Mouse (Mus musculus) T-helper 17 cell (primary cell): Measurements from ENCODE around the gene Picalm.

Source experiments
- in situ Hi-C, 2 experiments: fragments of 300-600 bp; cut with MboI, MseI; formaldehyde crosslinking; loops; 1 replicate in 1 of 2; 2 replicates in 1 of 2; pipeline ENCODE4 v1.15.1; 2025; ENCODE audit warnings: high pct_unique_total_duplicates in 2 of 2

Picalm gene

GRCm38 (mm10) chr7:90129732-90130392 is at the start of gene Picalm:
Picalm (plus strand) TSS chr7:90130213.
- in situ Hi-C loops: loop anchor here (5.0 kb wide), 2 partner anchors 53 to 73 kb away; no protein-coding TSS in a partner anchor

DNA sequence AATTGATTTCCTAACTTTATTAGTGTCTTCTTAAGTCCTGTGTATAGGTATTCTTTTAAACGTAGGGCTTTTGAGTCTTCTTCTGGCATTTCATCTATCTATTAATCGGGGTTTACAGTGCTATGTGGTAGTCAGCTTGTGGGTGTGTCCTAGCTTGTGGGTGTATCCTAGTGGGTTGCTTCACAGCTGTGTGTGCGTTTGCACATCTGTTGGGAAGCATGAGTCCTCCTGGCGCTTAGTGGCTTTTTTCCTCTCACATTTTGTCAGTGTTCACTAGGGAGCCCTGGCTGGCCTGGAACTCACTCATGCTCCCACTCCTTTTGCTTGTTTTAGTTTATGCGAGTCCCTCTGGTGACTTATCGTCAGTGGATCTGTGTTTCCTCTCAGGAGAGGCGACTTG is 46.2 kb upstream of the Picalm start:
- in situ Hi-C loops: no loop called here

- in situ Hi-C loops: no loop called here
These were observed 45.5 kb upstream of the Picalm start for GRCm38 (mm10) chr7:90084531-90084930.

DNA sequence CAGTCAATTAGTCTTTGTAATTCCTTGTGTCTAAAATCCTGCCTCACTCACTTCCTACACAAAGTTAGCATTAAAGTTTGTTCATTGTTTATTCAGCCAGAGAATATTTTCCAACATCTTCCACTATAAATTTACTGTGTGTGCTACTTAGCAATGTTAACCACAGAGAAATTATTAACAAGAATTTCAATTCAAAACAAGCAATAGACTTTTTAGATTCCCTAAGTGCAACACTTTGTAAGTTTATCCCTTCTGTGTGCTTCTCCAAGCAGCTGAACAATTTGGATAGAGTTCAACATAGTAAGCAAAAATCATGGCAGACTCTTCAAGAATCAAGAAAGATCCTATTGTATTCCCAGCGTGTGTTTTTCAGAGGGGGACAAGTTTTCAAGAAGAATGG is 44.3 kb upstream of the Picalm start:
- in situ Hi-C loops: no loop called here

DNA sequence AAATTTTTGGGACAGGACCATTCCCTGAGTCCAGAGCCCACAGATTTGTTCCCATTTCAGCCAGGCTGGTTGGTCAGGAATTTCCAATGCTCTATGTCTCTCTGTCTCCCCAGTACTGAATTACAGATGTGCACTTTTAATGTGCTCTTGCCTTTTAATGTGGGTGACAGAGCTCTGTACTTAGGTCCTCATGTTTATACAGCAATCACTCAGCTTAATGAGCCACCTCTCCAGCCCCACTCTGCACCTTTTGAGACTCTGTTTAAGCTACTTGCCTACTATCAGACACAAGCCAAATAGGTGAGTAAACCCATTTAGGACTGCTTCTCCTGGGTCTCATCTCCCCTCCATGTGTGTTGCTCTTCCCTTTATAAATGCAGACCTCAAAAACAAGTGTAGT is 43.2 kb upstream of the Picalm start:
- in situ Hi-C loops: no loop called here

DNA sequence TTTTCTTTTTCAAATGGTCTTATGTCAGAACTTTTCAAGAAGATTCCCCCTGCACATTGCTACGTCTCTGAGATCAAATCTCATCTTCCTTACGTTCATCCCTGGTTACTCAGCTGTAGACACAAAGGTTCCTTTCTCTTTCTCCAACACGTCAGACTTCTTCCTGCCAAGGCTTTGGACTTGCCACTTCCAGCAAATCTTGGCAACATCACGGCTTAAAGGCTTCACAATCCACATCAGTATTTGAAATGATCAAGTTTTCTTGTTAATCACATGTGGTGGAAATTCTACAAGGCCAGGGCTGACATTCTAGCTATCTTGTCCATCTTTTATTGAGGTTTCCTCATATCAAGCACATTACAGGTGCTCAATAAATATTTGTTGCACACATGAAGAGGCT is 39.0 kb upstream of the Picalm start:
- in situ Hi-C loops: no loop called here

DNA sequence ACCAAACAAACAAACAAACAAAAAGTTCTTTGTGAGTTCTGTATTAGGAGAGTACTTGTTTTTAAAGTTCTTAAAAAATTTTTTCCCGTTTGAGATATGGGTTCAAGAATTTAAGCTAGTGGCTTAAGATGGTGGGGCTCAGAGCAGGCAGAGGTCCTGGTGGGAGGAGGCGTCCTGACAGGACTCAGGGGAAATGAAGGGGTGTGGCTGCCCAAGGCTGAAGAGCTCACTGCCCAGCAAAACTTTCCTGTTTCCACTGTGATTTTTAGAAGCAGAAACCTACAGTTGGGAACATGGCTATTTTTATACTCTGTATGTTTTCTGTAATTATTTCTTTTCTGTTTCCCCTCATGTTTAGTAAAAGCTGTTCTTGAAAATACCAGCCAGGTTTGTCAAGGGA is 38.3 kb upstream of the Picalm start:
- in situ Hi-C loops: no loop called here

DNA sequence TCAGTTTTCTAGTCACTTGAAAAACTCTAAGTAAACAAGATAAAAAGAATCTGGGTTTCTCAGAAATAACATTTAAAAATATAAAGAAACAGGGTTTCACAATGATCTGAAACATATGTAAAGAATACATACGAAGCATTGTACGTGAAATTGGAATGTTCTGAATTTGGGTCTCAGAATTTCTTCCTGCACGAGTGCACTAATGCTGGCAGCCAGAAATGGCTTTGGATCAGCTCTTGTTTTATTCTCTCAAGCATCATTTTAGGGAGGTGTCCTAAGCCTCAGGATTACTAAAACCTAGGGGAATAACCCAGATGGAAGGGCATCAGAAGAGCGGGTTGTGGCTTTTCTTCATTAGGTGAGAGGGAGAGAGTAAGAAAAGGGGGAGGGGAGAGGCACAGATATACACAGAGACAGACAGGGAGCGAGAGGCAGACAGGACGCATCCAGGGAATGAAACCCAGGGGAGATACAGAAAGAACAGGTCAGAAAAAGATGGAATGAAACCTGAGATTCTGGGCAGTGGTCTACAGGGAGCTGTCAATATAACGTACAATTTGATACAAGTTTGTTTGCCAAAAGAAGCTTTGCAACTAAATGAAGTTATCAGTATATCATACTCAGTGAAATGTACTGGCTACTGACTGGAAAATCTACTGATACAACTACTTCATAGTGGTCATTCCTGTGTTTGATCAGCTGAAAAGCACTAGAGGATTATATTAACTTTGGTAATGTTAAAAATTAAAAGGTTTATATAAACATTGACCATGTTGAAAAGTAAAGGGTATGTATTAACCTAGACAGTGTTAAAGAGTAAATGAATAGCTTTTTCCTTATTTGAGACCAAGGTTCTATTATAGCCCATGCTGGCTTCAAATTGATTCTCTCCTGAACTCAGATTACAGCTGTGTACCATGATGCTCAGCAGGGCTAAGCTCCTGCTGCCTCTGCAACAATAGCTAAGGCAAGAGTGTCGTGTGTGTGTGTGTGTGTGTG is 37.3 kb upstream of the Picalm start:
- in situ Hi-C loops: no loop called here

DNA sequence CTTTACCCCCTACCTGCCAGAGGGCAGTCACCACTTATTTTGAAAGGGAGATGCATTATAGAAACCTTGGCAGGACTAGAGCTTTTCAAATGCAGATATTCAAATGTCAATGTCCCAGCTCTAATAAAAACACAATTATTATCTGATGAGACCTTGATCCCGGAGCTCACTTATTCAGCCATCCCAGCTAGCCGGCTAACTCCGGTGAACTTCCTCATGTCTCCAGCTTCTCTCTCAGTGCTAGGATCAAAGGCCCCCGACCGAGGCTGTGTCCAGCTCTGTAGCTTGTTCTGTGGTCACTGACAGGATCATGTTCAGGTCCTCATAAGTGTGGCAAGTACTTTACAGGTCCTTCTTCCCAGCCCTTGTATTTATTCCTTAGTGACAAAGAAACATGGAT is 34.9 kb upstream of the Picalm start:
- in situ Hi-C loops: no loop called here

- in situ Hi-C loops: no loop called here
These were observed 34.1 kb upstream of the Picalm start for GRCm38 (mm10) chr7:90095766-90096372.

GRCm38 (mm10) chr7:90096609-90097008 is 33.4 kb upstream of the Picalm start:
- in situ Hi-C loops: no loop called here

DNA sequence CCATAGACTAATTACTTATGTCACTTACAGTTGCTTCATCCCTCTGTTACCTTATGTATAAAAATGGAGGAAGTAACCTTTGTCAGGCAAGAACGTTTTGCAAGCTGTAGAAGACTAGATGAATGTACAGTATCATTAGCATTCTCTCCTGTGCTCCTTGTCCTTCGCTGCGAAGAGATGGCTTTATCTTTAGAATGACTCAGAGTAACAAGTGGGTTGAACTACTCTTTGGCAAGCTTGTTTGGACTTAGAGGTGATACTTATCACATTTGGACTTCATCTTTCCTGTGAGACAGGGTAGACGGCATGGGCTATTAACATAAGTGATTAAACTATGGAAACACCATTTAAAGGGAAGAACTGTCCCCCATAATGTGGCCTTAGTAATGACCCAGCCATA is 31.8 kb upstream of the Picalm start:
- in situ Hi-C loops: no loop called here

DNA sequence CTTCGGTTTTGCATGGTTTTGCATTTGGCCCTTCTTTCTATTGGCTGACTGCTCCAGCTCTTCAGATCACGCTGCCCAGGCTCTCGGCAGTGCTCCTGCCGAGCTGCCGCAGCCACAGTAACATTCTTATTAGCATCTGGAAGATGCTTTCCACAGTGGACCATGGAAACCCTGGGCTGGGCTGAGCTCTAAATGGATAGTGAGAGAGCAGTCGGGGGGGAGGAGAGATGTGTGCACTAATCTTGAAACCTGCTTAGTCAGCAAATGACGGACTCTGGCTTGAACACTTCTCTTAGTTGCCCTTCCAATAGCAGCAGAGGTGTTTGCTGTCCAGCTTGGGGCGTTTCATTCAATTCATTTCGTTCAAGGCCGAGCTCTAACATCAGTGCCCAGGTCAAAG is 30.8 kb upstream of the Picalm start:
- in situ Hi-C loops: no loop called here

DNA sequence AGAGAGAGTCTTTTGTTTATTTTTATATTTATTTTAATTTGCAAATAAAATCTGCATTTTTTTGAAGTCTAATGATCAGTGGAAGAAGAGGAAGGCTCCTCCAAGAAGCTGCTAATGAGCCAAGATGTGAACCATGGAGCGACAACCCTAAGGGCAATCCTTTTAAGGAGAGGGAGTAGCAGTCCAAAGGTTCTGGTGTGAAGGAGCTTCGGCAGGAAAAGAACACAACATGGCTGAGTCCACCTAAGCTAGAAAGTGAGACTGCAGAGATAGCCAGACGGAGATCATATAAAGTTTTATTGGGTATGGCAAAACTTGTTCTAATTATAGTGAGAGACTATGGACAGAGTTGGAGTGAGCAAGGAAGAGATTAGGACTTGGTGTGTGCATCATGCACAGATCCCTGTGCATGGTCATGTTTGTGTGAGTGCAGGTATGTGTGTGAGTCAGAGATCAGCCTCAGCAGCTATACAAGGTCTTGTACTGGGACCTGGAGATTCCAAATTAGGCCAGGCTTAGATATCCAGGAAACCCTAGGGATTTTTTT is 29.3 kb upstream of the Picalm start:
- in situ Hi-C loops: no loop called here

GRCm38 (mm10) chr7:90116100-90116499 is 13.9 kb upstream of the Picalm start:
- in situ Hi-C loops: no loop called here

DNA sequence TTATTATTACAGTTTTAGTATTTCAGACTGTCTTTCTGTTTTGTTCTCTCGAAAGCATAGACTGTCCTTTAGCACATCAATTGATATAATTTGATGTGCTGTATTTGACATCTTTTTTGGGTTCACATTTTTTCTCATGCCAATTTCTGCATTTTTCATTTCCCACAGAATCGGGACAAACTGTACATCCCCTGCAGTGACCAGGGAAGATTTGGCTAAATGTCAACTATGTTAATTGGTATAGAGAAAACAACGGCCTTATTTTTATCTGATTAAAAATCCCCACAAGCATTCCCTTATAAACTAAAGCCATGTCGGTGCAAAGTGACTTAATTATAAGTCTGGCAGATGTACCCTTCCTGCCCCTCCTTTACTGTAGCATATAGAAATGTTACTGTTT is 9.9 kb upstream of the Picalm start:
- in situ Hi-C loops: no loop called here

DNA sequence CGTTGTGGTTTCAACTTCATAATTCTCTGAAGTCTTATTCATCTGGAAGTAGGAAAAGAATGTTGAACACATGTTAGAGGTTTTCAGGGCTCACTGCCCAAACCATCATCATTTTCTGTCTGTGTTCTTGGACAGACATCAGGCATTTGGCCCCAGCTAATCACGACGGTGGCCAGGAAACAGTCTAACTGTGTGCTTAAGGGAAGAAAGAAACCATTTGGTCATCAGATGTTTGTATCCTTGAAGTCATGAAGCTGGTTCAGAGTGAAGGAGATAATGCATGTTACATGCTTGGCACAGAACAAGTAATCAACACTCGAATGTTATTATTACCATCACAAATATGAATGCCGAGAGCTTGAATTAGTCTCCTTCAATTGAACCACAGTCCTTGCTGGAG is 5.0 kb upstream of the Picalm start:
- in situ Hi-C loops: loop anchor here (5.0 kb wide), 2 partner anchors 48 to 68 kb away; no protein-coding TSS in a partner anchor

DNA sequence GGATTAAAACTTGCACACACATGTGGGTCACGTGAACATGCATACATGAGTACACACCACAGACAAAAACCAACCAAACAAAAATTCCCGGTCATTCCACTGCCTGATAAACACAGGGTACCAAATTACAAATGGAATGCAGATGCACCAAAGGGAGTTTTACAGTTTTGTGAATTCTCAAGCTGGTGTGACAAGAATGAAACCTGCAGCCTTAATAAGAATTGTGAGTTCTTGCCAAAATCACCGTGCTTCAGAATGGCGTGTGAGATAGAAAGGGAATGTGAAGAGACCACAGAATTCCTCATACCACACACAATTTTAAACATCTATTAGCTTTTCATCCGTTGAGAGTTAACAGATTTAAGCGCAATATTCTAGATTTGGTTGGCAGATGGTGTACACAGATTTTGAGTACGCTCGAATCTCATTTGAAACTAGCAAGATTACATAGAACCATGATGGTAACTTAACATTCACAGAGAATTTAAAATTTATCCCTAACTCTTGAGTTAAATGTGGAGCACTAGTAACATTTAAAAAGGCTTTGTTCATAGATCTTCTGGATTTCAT is 1.3 kb upstream of the Picalm start:
- in situ Hi-C loops: loop anchor here (5.0 kb wide), 2 partner anchors 51 to 71 kb away; no protein-coding TSS in a partner anchor

DNA sequence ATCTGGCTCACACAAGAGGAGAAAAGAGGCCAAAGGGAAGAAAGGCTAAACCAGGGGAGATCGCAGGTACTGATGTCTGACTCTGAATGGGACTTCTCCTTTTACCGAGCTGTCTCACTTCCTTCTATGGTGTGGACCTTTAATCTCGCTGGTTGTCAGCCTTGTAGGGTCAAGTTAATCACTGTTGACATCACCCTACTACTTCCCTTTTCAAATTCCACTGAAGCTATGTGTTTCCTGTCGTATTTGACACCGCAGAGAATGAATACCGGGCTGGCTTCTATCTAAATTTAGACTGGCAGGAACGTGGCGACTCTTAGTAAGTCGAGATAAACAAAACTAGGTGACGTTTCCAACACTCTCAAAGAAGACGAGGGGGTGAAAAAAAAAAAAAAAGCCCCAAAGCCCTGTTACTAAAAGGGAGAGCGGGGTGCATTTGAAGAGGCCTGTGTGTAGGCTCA is 712 bp upstream of the Picalm start:
- in situ Hi-C loops: loop anchor here (5.0 kb wide), 2 partner anchors 52 to 72 kb away; no protein-coding TSS in a partner anchor

GRCm38 (mm10) chr7:90130501-90131375 is 725 bp downstream of the Picalm start:
- in situ Hi-C loops: no loop called here

GRCm38 (mm10) chr7:90131376-90131651 is 1.3 kb downstream of the Picalm start:
- in situ Hi-C loops: no loop called here
